Mouse (Mus musculus): ENCODE measurements around the gene Acot11.

Gene Acot11

GRCm38 (mm10) chr4:106804910-106805274 is at the start of gene Acot11:
Acot11 (minus strand) TSS chr4:106804998.
- DNase-seq, result no peak

DNA sequence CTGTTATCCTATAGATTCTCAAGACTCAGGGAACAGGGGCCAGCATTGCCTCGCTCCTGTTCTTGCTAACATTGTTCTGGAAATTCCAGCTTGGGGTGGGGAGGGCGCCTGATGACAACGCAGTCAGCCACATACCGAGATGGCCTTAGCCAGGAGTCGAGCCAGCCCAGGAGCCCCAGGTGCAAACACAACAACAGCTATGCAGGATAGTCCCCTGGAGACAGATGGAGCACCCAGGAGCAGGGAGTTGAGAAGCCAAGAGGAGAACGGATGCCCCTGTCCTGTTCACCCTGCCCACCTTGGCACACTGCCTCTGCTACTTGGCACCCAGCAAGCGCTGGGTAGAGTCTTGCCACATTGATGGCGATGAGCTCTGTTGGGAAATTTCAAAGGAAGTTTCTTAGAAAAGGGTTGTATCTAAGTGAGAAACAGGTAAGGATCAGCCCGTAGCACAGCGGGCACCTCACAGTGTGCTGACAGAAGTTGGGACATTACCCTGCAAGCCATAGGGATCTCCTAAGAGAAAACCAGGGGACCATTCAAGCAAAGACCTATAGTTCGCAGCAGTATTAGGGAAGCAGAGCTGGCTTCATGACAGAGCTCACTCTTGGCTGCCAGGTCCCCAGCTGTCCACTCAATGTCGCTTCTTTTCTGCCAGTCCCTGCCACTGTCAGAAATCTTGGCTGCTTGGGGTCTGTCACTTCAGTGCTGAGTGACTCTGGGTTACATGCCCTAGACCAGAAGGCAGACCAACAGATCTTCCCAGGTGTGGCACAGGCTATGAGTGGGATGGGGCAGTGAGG is 43.7 kb upstream of the Acot11 start:
- DNase-seq, result peak; percentile 50

DNA sequence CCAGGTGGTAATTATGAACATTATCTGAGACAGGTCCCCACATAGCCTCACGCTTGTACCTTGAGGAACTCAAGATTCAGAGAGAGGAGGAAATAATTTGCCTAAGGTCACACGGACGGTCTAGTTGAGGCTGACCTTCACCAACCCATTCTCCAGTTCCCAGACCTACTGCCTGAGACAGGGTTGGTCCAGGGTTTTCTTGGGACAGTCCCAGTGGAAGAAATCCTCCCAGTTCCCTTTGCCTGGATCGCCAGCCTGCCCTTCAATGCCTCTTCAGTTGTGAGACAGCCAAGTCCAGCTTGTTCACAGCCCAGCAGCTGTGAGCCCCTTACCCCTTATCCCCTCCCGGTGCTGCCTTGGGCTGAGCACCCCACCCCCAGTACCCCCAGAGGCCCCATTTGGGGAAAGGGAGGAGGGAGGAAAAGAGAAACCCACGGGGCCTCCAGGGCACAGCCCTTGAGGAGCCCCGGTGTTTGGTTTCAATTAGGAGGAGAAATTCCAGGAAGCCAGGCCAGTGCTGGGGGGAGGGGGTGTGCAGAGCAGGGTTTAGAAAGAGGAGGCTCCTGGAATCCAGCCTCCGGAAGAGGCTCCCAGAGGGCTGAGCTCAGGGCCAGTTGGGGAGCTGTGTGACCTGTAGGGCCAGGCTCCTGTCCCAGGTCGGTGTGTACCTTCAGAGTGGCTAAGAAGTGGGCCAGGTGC is 42.9 kb upstream of the Acot11 start:
- peak; percentile 23 for DNase-seq

DNA sequence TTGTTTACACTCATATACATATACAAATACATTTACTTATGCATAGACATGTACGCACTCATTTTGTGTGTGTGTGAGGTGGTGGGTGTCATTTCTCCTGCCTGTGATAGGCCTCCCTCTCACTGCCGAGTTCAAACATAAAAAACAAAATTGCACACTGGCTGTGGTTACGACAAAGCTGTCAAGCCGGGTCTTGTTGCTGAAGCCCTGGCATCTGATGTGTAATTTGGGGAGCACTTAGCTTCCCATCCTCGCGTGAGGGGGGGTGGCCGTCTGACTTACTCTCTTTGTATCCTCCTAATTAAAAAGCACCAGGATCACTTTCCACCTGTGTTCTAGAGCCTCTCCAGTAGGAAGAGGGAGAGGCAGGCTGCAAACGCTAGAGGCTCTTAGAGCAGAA is 37.8 kb upstream of the Acot11 start:
- DNase-seq, result no peak

DNA sequence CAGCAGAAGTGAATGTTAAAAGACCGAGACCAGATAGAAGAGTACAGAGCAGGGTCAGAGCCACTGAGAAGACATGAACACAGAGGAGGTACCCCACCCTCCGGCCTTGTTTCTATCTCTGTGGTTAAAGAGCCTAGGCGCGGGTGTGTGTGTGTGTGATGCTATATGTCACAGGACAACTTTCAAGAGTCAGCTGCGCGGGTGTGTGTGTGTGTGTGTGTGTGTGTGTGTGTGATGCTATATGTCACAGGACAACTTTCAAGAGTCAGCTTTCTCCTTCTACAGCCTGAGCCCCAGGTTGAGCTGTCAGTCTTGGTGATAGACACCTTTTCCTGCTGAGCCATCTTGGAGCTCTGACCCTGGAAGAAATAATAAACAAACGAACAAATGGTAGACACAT is 37.1 kb upstream of the Acot11 start:
- DNase-seq, result no peak

DNA sequence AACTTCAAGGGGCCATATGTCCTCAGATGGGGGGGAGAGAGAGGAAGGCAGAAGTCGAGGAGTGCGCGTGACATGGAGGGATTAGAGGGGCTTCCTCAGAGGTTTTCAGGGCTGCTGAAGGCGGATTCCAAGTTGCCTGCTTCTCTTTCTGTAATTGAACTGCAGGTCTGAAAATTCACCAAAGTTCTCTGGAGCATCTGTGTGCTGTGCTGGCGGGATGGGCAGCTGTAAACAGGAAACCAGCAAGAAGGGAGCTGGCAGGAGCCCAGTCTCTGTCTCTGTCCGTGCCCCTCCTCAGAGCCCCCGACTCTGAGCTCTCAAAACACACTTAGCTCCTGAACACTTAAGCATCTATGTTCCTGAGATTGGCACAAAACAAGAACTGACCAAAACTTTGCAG is 36.5 kb upstream of the Acot11 start:
- peak; percentile 34 for DNase-seq

DNA sequence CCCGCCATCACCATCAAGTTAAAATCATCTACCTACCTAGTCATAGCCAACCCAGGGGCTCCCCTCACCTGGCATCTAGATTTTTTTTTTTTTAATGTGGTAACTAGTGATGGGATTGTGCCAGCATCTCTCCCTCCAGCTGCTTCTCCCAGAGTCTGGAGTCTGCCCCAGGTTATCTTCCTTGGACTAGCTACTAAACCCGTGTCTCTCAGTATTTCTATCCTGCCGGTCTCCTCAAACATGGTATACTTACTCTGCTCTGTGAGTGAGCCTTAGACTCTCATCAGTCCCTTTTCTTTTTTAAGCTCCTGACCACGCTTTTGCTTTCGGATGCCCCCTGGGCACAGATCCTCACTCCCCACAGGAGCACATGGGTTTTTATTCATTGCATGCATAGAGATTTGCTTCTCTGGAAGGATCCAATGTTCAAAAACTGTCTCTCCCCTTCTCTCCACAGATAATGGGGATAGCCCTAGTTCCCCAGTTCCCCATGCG is 35.9 kb upstream of the Acot11 start:
- no peak for DNase-seq

GRCm38 (mm10) chr4:106839964-106840611 is 35.3 kb upstream of the Acot11 start:
- peak; percentile 89 for DNase-seq

GRCm38 (mm10) chr4:106839254-106839834 is 34.5 kb upstream of the Acot11 start:
- DNase-seq, result peak; percentile 70

DNA sequence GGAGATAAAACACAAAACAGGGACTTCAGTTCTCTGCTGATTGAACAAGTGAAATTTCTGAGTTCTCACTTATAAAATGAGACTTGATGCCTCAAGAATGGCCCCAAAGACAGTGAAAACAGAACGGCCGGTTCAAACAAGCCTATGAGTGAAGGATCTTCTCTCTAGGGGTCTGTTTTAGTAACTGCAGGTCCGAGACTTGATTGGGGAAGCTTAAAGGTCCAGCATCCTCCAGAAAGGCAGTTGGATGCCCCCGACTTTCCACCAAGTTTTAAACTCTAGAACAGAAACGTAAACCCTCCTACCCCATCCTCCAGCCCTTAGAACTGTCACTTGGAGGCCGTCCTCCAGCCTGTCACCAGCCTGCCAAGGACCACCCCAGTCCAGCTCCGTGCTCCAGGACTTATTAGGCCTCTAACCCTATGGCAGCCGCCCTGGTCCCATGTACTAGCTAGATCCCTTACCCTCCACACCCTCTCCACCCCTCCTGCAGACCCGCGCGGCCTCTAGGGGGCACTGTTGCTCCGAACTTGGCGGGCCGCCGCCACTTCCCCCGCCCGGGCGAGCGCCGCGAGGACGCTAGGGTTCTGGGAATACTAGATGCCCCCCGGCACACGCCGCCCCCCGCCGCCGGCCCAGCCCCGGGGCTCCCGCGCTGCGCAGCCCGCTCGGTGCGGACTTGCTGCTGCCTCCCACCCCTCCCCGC is 33.9 kb upstream of the Acot11 start:
- DNase-seq, result peak; percentile 94

DNA sequence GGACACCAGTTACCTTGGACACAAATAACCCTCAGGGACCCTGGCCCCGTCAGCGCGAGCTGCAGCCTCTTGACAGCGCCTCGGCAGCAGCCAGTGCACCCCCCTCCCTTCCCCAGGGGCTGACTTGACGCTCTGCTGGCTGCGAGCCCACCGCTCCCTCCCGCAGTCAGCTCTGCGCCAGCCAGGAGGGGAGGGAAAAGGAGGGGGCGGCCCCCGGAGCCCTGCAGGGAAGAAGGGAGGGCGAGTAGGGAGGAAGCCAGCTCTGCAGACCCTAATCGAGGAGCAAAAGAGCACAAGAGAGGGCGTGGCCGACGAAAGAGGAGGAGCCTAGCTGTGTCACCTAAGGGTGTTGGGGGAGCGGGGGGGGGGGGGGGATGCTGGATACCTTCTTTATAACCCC is 33.2 kb upstream of the Acot11 start:
- peak; percentile 72 for DNase-seq

DNA sequence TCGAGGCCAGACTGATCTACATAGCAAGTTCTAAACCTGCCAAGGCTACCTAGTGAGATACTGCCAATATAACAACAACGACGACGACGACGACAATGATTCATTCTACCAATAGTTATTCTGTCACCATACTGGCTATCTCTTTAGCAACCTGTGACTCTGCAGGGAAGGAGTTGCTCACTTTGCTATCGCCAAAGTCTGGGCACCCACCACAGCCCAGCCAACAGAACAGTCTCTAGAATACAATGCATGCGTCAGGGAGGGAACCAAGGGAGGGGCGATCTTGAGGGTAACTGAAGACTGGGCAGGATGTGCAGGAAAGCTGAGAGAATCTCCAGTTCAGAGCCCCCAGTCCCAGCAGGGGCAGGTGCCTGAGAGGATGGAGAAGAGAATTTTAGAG is 32.6 kb upstream of the Acot11 start:
- peak; percentile 29 for DNase-seq

GRCm38 (mm10) chr4:106830545-106831112 is 25.8 kb upstream of the Acot11 start:
- DNase-seq, result no peak

DNA sequence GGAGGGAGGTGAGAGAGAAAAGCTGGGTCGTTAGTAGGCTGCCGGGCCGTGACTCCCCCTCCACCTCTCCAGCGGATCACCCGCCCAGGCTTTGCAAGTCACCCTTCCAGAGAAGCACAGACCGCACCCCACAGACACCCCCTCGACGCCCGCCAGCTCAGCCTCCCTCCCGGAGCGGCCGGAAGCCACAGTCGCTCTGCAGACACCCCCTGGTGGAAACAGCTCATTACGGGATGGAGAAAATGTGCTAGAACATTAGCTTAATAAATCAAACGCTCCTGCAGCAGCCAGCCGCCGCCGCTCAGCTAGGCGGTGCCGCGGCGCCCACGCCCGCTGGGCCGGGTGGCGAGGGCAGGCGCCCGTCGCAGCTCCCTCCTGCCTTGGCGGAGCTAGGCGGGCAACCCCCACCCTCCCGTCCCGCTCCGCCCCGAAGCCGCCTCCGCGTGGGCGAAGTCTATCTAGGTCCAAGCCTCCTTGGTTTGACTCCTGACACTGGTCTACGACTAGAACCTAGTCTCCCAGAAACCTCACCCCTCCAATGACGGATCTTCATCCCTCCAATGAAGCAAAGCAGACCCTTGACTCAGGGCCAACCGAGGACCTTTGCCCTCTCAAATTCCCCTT is 23.1 kb upstream of the Acot11 start:
- DNase-seq, result peak; percentile 41

- DNase-seq, result no peak
Observed at GRCm38 (mm10) chr4:106825229-106825628, 20.4 kb upstream of the Acot11 start.

DNA sequence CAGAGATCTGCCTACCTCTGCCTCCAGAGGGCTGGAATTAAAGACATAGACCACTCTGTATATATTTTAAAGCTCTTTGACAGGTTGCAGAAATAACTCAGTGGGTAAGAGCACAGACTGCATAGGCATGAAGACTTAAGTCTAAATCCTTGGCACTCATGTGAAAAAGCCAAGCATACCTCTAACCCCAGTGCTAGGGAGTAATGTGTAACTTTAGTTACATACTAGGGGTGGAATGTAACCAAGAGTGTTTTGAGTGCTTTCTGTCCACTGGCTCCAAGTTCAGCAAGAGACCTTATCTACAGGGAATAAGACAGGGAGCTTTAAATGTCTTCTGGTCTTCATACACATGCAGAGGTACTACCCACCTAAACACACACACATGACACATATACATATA is 14.6 kb upstream of the Acot11 start:
- DNase-seq, result no peak

DNA sequence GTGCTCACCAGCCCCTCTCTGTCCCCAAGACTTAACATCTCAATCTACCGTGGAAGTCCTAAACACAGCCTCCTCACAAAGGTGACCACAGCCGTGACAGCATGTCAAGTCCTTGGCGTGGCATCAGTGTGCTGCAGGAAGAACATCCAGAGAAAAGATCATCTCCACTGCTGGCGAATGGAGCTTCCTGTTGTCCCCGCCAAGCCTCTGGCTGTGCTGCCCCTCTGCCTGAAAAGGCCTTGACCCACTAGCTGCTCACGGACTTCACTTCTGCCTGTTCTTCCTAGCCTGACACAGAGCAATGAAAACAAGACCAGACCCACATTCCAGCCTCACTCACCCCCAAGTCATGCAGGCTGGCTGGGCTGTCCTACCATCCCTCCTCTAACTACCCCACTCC is 13.5 kb upstream of the Acot11 start:
- no peak for DNase-seq

- DNase-seq, result no peak
Observed at GRCm38 (mm10) chr4:106817017-106817416, 12.2 kb upstream of the Acot11 start.

DNA sequence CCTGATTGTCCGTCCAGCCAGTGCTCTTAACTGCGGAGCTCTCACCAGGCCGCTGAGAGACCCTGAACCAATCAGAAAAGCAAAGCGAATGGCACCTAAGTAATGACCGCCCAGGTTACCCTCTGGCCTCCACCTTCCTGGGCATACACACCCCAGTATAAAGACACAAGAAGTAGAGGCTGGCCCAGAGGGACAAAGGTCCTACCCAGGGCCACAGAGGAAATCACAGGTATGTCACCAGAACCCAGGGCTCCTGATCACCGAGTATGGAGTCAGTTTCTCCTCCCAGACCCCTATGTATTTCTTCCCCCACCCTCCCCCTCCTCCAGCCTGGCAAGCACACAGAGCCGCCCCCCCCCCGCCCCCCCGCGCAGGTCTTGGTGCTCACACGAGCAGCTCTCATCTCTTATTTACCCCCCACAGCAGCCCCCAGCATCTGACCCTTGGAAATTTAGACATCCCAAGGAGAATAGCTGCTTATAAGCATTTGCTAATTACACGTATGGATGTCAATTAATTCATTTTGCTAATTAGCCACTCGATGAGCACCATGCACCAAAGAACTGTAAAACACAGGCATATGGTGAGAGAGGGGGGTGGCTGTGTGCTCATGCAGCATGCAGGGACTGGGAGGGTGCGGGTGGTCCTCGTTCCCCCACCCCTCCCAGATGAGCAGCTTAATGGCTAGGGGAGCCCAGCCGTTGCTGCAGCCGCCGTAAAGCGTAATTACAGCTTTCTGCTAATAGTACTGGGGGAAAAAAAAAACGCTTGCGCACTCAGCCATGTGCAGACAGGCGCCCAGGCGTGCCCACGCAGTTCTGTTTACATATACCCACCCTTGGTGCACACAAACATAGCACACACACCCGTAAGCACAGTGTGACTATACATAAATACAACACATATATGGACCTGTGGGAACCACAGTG is 10.9 kb upstream of the Acot11 start:
- no peak for DNase-seq

DNA sequence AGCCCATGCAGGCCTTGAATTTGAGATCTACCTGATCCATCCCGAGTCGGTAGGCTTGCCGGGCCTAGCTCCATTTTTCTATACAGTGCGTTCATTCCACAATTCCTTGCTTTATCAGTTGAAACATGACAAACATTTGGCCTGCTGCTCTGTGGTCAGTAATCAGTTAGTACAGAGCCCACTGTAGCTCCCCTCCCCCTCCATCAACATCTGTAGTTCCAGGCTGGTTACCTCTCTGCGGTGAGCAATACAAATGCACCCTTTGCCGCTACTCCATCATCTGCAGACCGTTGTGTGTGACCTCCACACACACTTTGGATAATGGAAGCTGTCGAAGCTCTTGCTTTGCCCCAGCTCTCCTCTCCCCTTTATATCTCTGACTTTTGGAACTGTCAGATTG is 6.4 kb upstream of the Acot11 start:
- DNase-seq, result no peak

DNA sequence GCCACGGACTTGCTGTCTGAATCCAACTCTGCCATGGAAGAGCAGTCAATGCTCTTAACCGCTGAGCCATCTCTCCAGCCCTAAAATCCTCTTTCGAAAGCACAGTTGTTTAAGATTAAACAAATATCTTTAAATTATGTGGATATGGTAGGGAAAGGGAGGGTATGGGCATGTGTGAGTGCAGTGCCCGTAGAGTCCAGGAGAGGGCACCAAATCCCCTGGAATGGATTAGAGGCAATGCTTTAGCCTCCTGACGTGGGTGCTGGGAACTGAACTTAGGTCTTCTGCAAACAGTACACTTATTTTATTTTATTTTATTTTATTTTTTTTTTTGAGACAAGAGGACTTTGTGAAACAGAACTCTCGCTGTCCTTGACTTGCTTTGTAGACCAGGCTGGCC is 5.2 kb upstream of the Acot11 start:
- DNase-seq, result no peak
